Mouse (Mus musculus): ENCODE measurements around the gene Dicer1.

- TF ChIP-seq CTCF (IDR thresholded peaks at IDR 0.05; ENCODE audit: control insufficient read depth, insufficient read depth, insufficient read length), result no peak
- TF ChIP-seq MAX (IDR thresholded peaks at IDR 0.05), result no peak
- no peak for TF ChIP-seq MYOG (IDR thresholded peaks at IDR 0.05; ENCODE audit: control insufficient read depth, extremely low read depth, insufficient read length)
- TF ChIP-seq USF1 (IDR thresholded peaks at IDR 0.05; ENCODE audit: low read depth), result no peak
- TF ChIP-seq MYOD1 (IDR thresholded peaks at IDR 0.05; ENCODE audit: control insufficient read depth, insufficient read length, low read depth), result no peak
- TF ChIP-seq CEBPB (IDR thresholded peaks at IDR 0.05; ENCODE audit: low read depth), result no peak
These were observed 51.5 kb downstream of the Dicer1 start for GRCm38 (mm10) chr12:104700266-104700665.
